Mouse (Mus musculus): Measurements from ENCODE around the gene Tdrd9. TPM values are rescaled to one million over a fixed set of nuclear protein-coding genes. Genes with fewer than 3 reads are reported as not detected.

Gene Tdrd9
- total and polyA plus RNA-seq, 3 experiments = 28.9 to 46.5 TPM; not detected in 1

- TF ChIP-seq NRF1 (IDR thresholded peaks at IDR 0.05; ENCODE audit: insufficient read depth, low read depth, low read length, poor library complexity, severe bottlenecking) (no peak), MAZ (IDR thresholded peaks at IDR 0.05; ENCODE audit: low read depth, low read length) (no peak)
Observed at GRCm38 (mm10) chr12:112113710-112114109, 142.4 kb downstream of the Tdrd9 start (continued).

GRCm38 (mm10) chr12:112117006-112117405 is 145.6 kb downstream of the Tdrd9 start:
- Histone ChIP-seq H3K9me3 (replicated peaks; ENCODE audit: insufficient read depth, low read length) (peaks cover 2% of the 10 kb centered on the region; the same call in 1 of the 2 replicates), H3K27ac (ENCODE audit: control insufficient read depth, low read depth, low read length) (no peak overlapping the region), H3K27me3 (ENCODE audit: control insufficient read depth in 1 of 2, insufficient read depth in 2 of 2, low read length in 2 of 2) (no peaks in the 10 kb centered on the region), H3K4me3 (ENCODE audit: control insufficient read depth in 1 of 2, insufficient read depth in 1 of 2, low read depth in 2 of 2, low read length in 2 of 2) (no peak overlapping the region), H3K36me3 (ENCODE audit: control insufficient read depth in 1 of 2, insufficient read depth in 2 of 2, low read length in 2 of 2) (no peaks in the 10 kb centered on the region), H3K4me1 (ENCODE audit: control insufficient read depth in 1 of 2, insufficient read depth in 2 of 2, low read length in 2 of 2) (no peaks in the 10 kb centered on the region), H3K9ac (ENCODE audit: control insufficient read depth, low read depth, low read length, poor library complexity, severe bottlenecking) (no peak overlapping the region), H3K79me2 (ENCODE audit: control insufficient read depth, insufficient read depth, low read length, poor library complexity) (no peaks in the 10 kb centered on the region)
- DNase-seq (ENCODE audit: low read depth, low spot score) = no peak
- TF ChIP-seq JUND (IDR thresholded peaks at IDR 0.05; ENCODE audit: low read depth, low read length) (no peak), RAD21 (IDR thresholded peaks at IDR 0.05; ENCODE audit: low read depth, low read length) (no peak), ETS1 (IDR thresholded peaks at IDR 0.05; ENCODE audit: low read depth, low read length) (no peak), MYB (IDR thresholded peaks at IDR 0.05; ENCODE audit: low read depth, low read length) (no peak), SIN3A (IDR thresholded peaks at IDR 0.05; ENCODE audit: low read length) (no peak), RCOR1 (IDR thresholded peaks at IDR 0.05; ENCODE audit: low read depth, low read length) (no peak), ZNF384 (IDR thresholded peaks at IDR 0.05; ENCODE audit: low read depth, low read length) (no peak), EP300 (IDR thresholded peaks at IDR 0.05; ENCODE audit: low read depth in 1 of 2, low read length in 2 of 2) (no peak), CTCF (IDR thresholded peaks at IDR 0.05 in 2 of 3, conservative IDR thresholded peaks at IDR 0.05 in 1 of 3; ENCODE audit: control insufficient read depth in 1 of 3, insufficient read depth in 1 of 3, low read depth in 2 of 3, low read length in 3 of 3, poor library complexity in 1 of 3, severe bottlenecking in 1 of 3) (no peak), ZKSCAN1 (IDR thresholded peaks at IDR 0.05; ENCODE audit: low read depth, low read length) (no peak), ZMIZ1 (IDR thresholded peaks at IDR 0.05; ENCODE audit: low read depth, low read length) (no peak), SMC3 (IDR thresholded peaks at IDR 0.05; ENCODE audit: low read depth, low read length) (no peak), NRF1 (IDR thresholded peaks at IDR 0.05; ENCODE audit: insufficient read depth, low read depth, low read length, poor library complexity, severe bottlenecking) (no peak), MAFK (IDR thresholded peaks at IDR 0.05; ENCODE audit: borderline replicate concordance, low read depth, low read length) (no peak), TCF12 (IDR thresholded peaks at IDR 0.05; ENCODE audit: low read depth, low read length) (no peak), HCFC1 (IDR thresholded peaks at IDR 0.05; ENCODE audit: low read depth, low read length) (no peak), CHD1 (IDR thresholded peaks at IDR 0.05; ENCODE audit: low read depth, low read length) (no peak)

GRCm38 (mm10) chr12:112117649-112118048 is 146.3 kb downstream of the Tdrd9 start:
- no peaks in the 10 kb centered on the region for H3K27me3 ChIP-seq (ENCODE audit: control insufficient read depth in 1 of 2, insufficient read depth in 2 of 2, low read length in 2 of 2)
- no peak overlapping the region for H3K27ac ChIP-seq (ENCODE audit: control insufficient read depth, low read depth, low read length)
- no peak for TF ChIP-seq EP300 (IDR thresholded peaks at IDR 0.05; ENCODE audit: low read depth in 1 of 2, low read length in 2 of 2)
- TF ChIP-seq JUND (IDR thresholded peaks at IDR 0.05; ENCODE audit: low read depth, low read length) = no peak
- TF ChIP-seq E2F4 (IDR thresholded peaks at IDR 0.05; ENCODE audit: borderline replicate concordance, low read depth, low read length) = no peak
- TF ChIP-seq NRF1 (IDR thresholded peaks at IDR 0.05; ENCODE audit: insufficient read depth, low read depth, low read length, poor library complexity, severe bottlenecking) = no peak
- TF ChIP-seq TAL1 (IDR thresholded peaks at IDR 0.05; ENCODE audit: low read length) = no peak
- no peak for TF ChIP-seq RCOR1 (IDR thresholded peaks at IDR 0.05; ENCODE audit: low read depth, low read length)
- TF ChIP-seq UBTF (IDR thresholded peaks at IDR 0.05; ENCODE audit: borderline replicate concordance, insufficient read depth, low read depth, low read length) = no peak
- no peak for TF ChIP-seq SMC3 (IDR thresholded peaks at IDR 0.05; ENCODE audit: low read depth, low read length)
- no peak for TF ChIP-seq POLR2AphosphoS5 (IDR thresholded peaks at IDR 0.05; ENCODE audit: borderline replicate concordance, low read depth, low read length)
- no peak for TF ChIP-seq MYB (IDR thresholded peaks at IDR 0.05; ENCODE audit: low read depth, low read length)
- no peak for TF ChIP-seq ZMIZ1 (IDR thresholded peaks at IDR 0.05; ENCODE audit: low read depth, low read length)
- no peak for TF ChIP-seq GATA1 (IDR thresholded peaks at IDR 0.05; ENCODE audit: low read depth, low read length)
- no peaks in the 10 kb centered on the region for H3K36me3 ChIP-seq (ENCODE audit: control insufficient read depth in 1 of 2, insufficient read depth in 2 of 2, low read length in 2 of 2)
- DNase-seq (ENCODE audit: low read depth, low spot score) = no peak
- H3K9me3 ChIP-seq (replicated peaks; ENCODE audit: insufficient read depth, low read length) = peaks cover 2% of the 10 kb centered on the region; the same call in 1 of the 2 replicates
- H3K4me3 ChIP-seq (ENCODE audit: control insufficient read depth in 1 of 2, insufficient read depth in 1 of 2, low read depth in 2 of 2, low read length in 2 of 2) = no peak overlapping the region
- no peaks in the 10 kb centered on the region for H3K79me2 ChIP-seq (ENCODE audit: control insufficient read depth, insufficient read depth, low read length, poor library complexity)
- no peak overlapping the region for H3K9ac ChIP-seq (ENCODE audit: control insufficient read depth, low read depth, low read length, poor library complexity, severe bottlenecking)
- no peaks in the 10 kb centered on the region for H3K4me1 ChIP-seq (ENCODE audit: control insufficient read depth in 1 of 2, insufficient read depth in 2 of 2, low read length in 2 of 2)
